Mouse (Mus musculus): ENCODE measurements at regions not wholly inside any gene's neighbourhood (a gene's known extent, or its start where the extent isn't known, plus 50 kb on each side); places are given as distances from the start of the nearest gene placed in this dataset.

- TF ChIP-seq EP300 (IDR thresholded peaks at IDR 0.05; ENCODE audit: insufficient read depth, low read depth, low read length) = no peak
- no peaks in the 10 kb centered on the region for H3K27me3 ChIP-seq (ENCODE audit: control insufficient read depth, insufficient read depth, low read length)
- no peaks in the 10 kb centered on the region for H3K4me1 ChIP-seq (ENCODE audit: control insufficient read depth, insufficient read depth, low read length)
- H3K79me2 ChIP-seq (replicated peaks; ENCODE audit: control insufficient read depth, insufficient read depth, low read length) = no peaks in the 10 kb centered on the region
- no peak overlapping the region for H3K9ac ChIP-seq (ENCODE audit: low read depth, low read length)
- H3K4me3 ChIP-seq = no peak overlapping the region
- no peak for DNase-seq
- H3K27ac ChIP-seq = no peak overlapping the region
- WGBS = 82% methylated on average over 13 of the region's 13 CpGs
- H3K36me3 ChIP-seq (ENCODE audit: control insufficient read depth, insufficient read depth, low read length) = no peaks in the 10 kb centered on the region
- intact Hi-C loops (cut with DNase I) = no loop called here
Measured at GRCm38 (mm10) chr3:156414431-156415427, 146.9 kb upstream of the Negr1 start.

GRCm38 (mm10) chr3:156418124-156418523 is 143.5 kb upstream of the Negr1 start:
- no peak overlapping the region for H3K4me3 ChIP-seq
- H3K27ac ChIP-seq = no peak overlapping the region
- H3K79me2 ChIP-seq (replicated peaks; ENCODE audit: control insufficient read depth, insufficient read depth, low read length) = no peaks in the 10 kb centered on the region
- intact Hi-C loops (cut with DNase I) = no loop called here
- DNase-seq = no peak
- TF ChIP-seq EP300 (IDR thresholded peaks at IDR 0.05; ENCODE audit: insufficient read depth, low read depth, low read length) (no peak), POLR2A (IDR thresholded peaks at IDR 0.05; ENCODE audit: insufficient read depth, low read depth, low read length) (no peak), CTCF (IDR thresholded peaks at IDR 0.05) (no peak)
- H3K9ac ChIP-seq (ENCODE audit: low read depth, low read length) = no peak overlapping the region
- no peaks in the 10 kb centered on the region for H3K36me3 ChIP-seq (ENCODE audit: control insufficient read depth, insufficient read depth, low read length)
- no peaks in the 10 kb centered on the region for H3K27me3 ChIP-seq (ENCODE audit: control insufficient read depth, insufficient read depth, low read length)
- no peaks in the 10 kb centered on the region for H3K4me1 ChIP-seq (ENCODE audit: control insufficient read depth, insufficient read depth, low read length)

- no peak overlapping the region for H3K9ac ChIP-seq (ENCODE audit: low read depth, low read length)
- H3K4me3 ChIP-seq = no peak overlapping the region
- 53% methylated on average over 3 of the region's 3 CpGs for WGBS
- H3K4me1 ChIP-seq (ENCODE audit: control insufficient read depth, insufficient read depth, low read length) = no peaks in the 10 kb centered on the region
- no peaks in the 10 kb centered on the region for H3K27me3 ChIP-seq (ENCODE audit: control insufficient read depth, insufficient read depth, low read length)
- H3K36me3 ChIP-seq (ENCODE audit: control insufficient read depth, insufficient read depth, low read length) = no peaks in the 10 kb centered on the region
- H3K27ac ChIP-seq = no peak overlapping the region
- intact Hi-C loops (cut with DNase I) = no loop called here
- no peak for DNase-seq
- no peak for TF ChIP-seq CTCF (IDR thresholded peaks at IDR 0.05)
- no peak for TF ChIP-seq POLR2A (IDR thresholded peaks at IDR 0.05; ENCODE audit: insufficient read depth, low read depth, low read length)
- no peak for TF ChIP-seq EP300 (IDR thresholded peaks at IDR 0.05; ENCODE audit: insufficient read depth, low read depth, low read length)
- H3K79me2 ChIP-seq (replicated peaks; ENCODE audit: control insufficient read depth, insufficient read depth, low read length) = no peaks in the 10 kb centered on the region
Measured at GRCm38 (mm10) chr3:156423100-156423499, 138.5 kb upstream of the Negr1 start.

GRCm38 (mm10) chr3:156455042-156455441 is 106.6 kb upstream of the Negr1 start:
- H3K4me1 ChIP-seq (ENCODE audit: control insufficient read depth, insufficient read depth, low read length) = no peaks in the 10 kb centered on the region
- no peak overlapping the region for H3K9ac ChIP-seq (ENCODE audit: low read depth, low read length)
- no peaks in the 10 kb centered on the region for H3K27me3 ChIP-seq (ENCODE audit: control insufficient read depth, insufficient read depth, low read length)
- no peak overlapping the region for H3K4me3 ChIP-seq
- 57% methylated on average over 4 of the region's 4 CpGs for WGBS
- no peaks in the 10 kb centered on the region for H3K79me2 ChIP-seq (replicated peaks; ENCODE audit: control insufficient read depth, insufficient read depth, low read length)
- no peak overlapping the region for H3K27ac ChIP-seq
- no peaks in the 10 kb centered on the region for H3K36me3 ChIP-seq (ENCODE audit: control insufficient read depth, insufficient read depth, low read length)
- DNase-seq = no peak
- no peak for TF ChIP-seq EP300 (IDR thresholded peaks at IDR 0.05; ENCODE audit: insufficient read depth, low read depth, low read length)
- TF ChIP-seq POLR2A (IDR thresholded peaks at IDR 0.05; ENCODE audit: insufficient read depth, low read depth, low read length) = no peak
- TF ChIP-seq CTCF (IDR thresholded peaks at IDR 0.05) = no peak
- intact Hi-C loops (cut with DNase I) = no loop called here

GRCm38 (mm10) chr3:156463299-156463698 is 98.3 kb upstream of the Negr1 start:
- no peak for TF ChIP-seq CTCF (IDR thresholded peaks at IDR 0.05)
- no peak for TF ChIP-seq POLR2A (IDR thresholded peaks at IDR 0.05; ENCODE audit: insufficient read depth, low read depth, low read length)
- no peak for TF ChIP-seq EP300 (IDR thresholded peaks at IDR 0.05; ENCODE audit: insufficient read depth, low read depth, low read length)
- H3K4me1 ChIP-seq (ENCODE audit: control insufficient read depth, insufficient read depth, low read length) = no peaks in the 10 kb centered on the region
- H3K27ac ChIP-seq = no peak overlapping the region
- H3K79me2 ChIP-seq (replicated peaks; ENCODE audit: control insufficient read depth, insufficient read depth, low read length) = no peaks in the 10 kb centered on the region
- intact Hi-C loops (cut with DNase I) = no loop called here
- H3K4me3 ChIP-seq = no peak overlapping the region
- no peaks in the 10 kb centered on the region for H3K27me3 ChIP-seq (ENCODE audit: control insufficient read depth, insufficient read depth, low read length)
- no peak for DNase-seq
- no peak overlapping the region for H3K9ac ChIP-seq (ENCODE audit: low read depth, low read length)
- H3K36me3 ChIP-seq (ENCODE audit: control insufficient read depth, insufficient read depth, low read length) = no peaks in the 10 kb centered on the region
- WGBS = 37% methylated on average over 2 of the region's 2 CpGs

- intact Hi-C loops (cut with DNase I) = no loop called here
- Histone ChIP-seq H3K9ac (ENCODE audit: low read depth, low read length) (no peak overlapping the region), H3K4me1 (ENCODE audit: control insufficient read depth, insufficient read depth, low read length) (no peaks in the 10 kb centered on the region), H3K27me3 (ENCODE audit: control insufficient read depth, insufficient read depth, low read length) (no peaks in the 10 kb centered on the region), H3K36me3 (ENCODE audit: control insufficient read depth, insufficient read depth, low read length) (no peaks in the 10 kb centered on the region), H3K4me3 (no peak overlapping the region), H3K79me2 (replicated peaks; ENCODE audit: control insufficient read depth, insufficient read depth, low read length) (no peaks in the 10 kb centered on the region), H3K27ac (no peak overlapping the region)
- DNase-seq = no peak
- TF ChIP-seq POLR2A (IDR thresholded peaks at IDR 0.05; ENCODE audit: insufficient read depth, low read depth, low read length) (no peak), EP300 (IDR thresholded peaks at IDR 0.05; ENCODE audit: insufficient read depth, low read depth, low read length) (no peak), CTCF (IDR thresholded peaks at IDR 0.05) (no peak)
- 61% methylated on average over 5 of the region's 5 CpGs for WGBS
Measured at GRCm38 (mm10) chr3:156465601-156466000, 96.0 kb upstream of the Negr1 start.

Measured in heart, adult 2 months (tissue).